Mouse (Mus musculus) MEL (cell line): Measurements from ENCODE around the gene Pak6.
A peak's percentile ranks its signal among the peaks of the same experiment; 100 is the strongest.

Source experiments
- BHLHE40 ChIP-seq: IDR thresholded peaks from 2 replicates; pipeline ENCODE4 v1.6.1; 2012; ENCODE audit warnings: low read depth, mild to moderate bottlenecking, inconsistent platforms, low read length, improper control_type of control experiment, borderline replicate concordance
- CTCF ChIP-seq, 3 experiments: IDR thresholded peaks in 2 of 3; conservative IDR thresholded peaks in 1 of 3; 2 replicates each; pipeline ENCODE4 v1.5.1; 2011 to 2012; ENCODE audit warnings: low read length in 3 of 3, low read depth in 2 of 3, mild to moderate bottlenecking in 2 of 3, improper control_type of control experiment in 1 of 3, inconsistent platforms in 1 of 3, mixed read lengths in 1 of 3, moderate library complexity in 1 of 3; ENCODE audit not compliant: control insufficient read depth in 1 of 3, insufficient read depth in 1 of 3, poor library complexity in 1 of 3, severe bottlenecking in 1 of 3
- ETS1 ChIP-seq: IDR thresholded peaks from 2 replicates; pipeline ENCODE4 v1.6.1; 2012; ENCODE audit warnings: low read depth, mild to moderate bottlenecking, inconsistent platforms, low read length, improper control_type of control experiment, moderate library complexity
- HCFC1 ChIP-seq: IDR thresholded peaks from 2 replicates; pipeline ENCODE4 v1.6.1; 2012; ENCODE audit warnings: low read depth, mild to moderate bottlenecking, inconsistent platforms, low read length, improper control_type of control experiment, moderate library complexity
- MAX ChIP-seq: IDR thresholded peaks from 2 replicates; pipeline ENCODE4 v1.6.1; 2011; ENCODE audit warnings: low read length, improper control_type of control experiment
- MAZ ChIP-seq: IDR thresholded peaks from 2 replicates; pipeline ENCODE4 v1.6.1; 2012; ENCODE audit warnings: low read depth, mild to moderate bottlenecking, inconsistent platforms, low read length, improper control_type of control experiment
- POLR2A ChIP-seq, 2 experiments: IDR thresholded peaks; 2 replicates each; pipeline ENCODE4 v1.6.1; 2011 to 2012; ENCODE audit warnings: low read length in 2 of 2, mild to moderate bottlenecking in 2 of 2, control low read depth in 1 of 2, improper control_type of control experiment in 1 of 2, low read depth in 1 of 2, moderate library complexity in 1 of 2; ENCODE audit not compliant: control insufficient read depth in 1 of 2, insufficient read depth in 1 of 2, poor library complexity in 1 of 2
- POLR2AphosphoS2 ChIP-seq: IDR thresholded peaks from 2 replicates; pipeline ENCODE4 v1.6.1; 2011; ENCODE audit warnings: low read length, improper control_type of control experiment
- USF1 ChIP-seq: IDR thresholded peaks from 2 replicates; pipeline ENCODE4 v1.6.1; 2014; ENCODE audit warnings: low read depth, mild to moderate bottlenecking, inconsistent platforms, low read length, improper control_type of control experiment, moderate library complexity
- ZKSCAN1 ChIP-seq: IDR thresholded peaks from 2 replicates; pipeline ENCODE4 v1.6.1; 2012; ENCODE audit warnings: low read depth, mild to moderate bottlenecking, inconsistent platforms, low read length, improper control_type of control experiment, moderate library complexity

GRCm38 (mm10) chr2:118662902-118663803 is at the start of gene Pak6:
- TF ChIP-seq CTCF (IDR thresholded peaks at IDR 0.05 in 2 of 3, conservative IDR thresholded peaks at IDR 0.05 in 1 of 3; ENCODE audit: control insufficient read depth in 1 of 3, insufficient read depth in 1 of 3, low read depth in 2 of 3, low read length in 3 of 3, poor library complexity in 1 of 3, severe bottlenecking in 1 of 3) (no peak), USF1 (0 out of 2 replicates have a peak, but pooled peaks have one; percentile 3), ETS1 (peak; percentile 94), BHLHE40 (peak; percentile 64; the same call in 1 of the 2 replicates), MAX (peak; percentile 12; the same call in 1 of the 2 replicates), POLR2A (IDR thresholded peaks at IDR 0.05; ENCODE audit: control insufficient read depth in 1 of 2, insufficient read depth in 1 of 2, low read depth in 1 of 2, low read length in 2 of 2, poor library complexity in 1 of 2) (peak; percentile 50 to 70; a peak in 2 of 4 replicates), MAZ (peak; percentile 13), POLR2AphosphoS2 (no peak), HCFC1 (no peak), ZKSCAN1 (no peak)
